Mouse (Mus musculus) ES-Bruce4 (cell line): ENCODE data around the gene Oxct2b. TPM values are rescaled to one million over a fixed set of nuclear protein-coding genes. Genes with fewer than 3 reads are reported as not detected.

Experiments used
- H3K27ac ChIP-seq: 2 replicates; pipeline ENCODE4 v1.5.1; 2012; ENCODE audit warnings: low read length, inconsistent platforms; ENCODE audit not compliant: insufficient read depth
- H3K27me3 ChIP-seq: 2 replicates; pipeline ENCODE4 v1.6.1; 2012; ENCODE audit warnings: mild to moderate bottlenecking, low read length, inconsistent platforms; ENCODE audit not compliant: control insufficient read depth, poor library complexity, insufficient read depth, severe bottlenecking
- H3K36me3 ChIP-seq: 2 replicates; pipeline ENCODE4 v1.6.1; 2012; ENCODE audit warnings: inconsistent platforms, mild to moderate bottlenecking, low read length, moderate library complexity; ENCODE audit not compliant: control insufficient read depth, poor library complexity, insufficient read depth, severe bottlenecking
- H3K4me1 ChIP-seq: one replicate; pipeline ENCODE4 v1.8.1; 2011; ENCODE audit warnings: low read length; ENCODE audit not compliant: control insufficient read depth, insufficient read depth
- H3K4me3 ChIP-seq: 2 replicates; pipeline ENCODE4 v1.5.1; 2011; ENCODE audit warnings: low read depth, mild to moderate bottlenecking, low read length
- H3K9ac ChIP-seq: 2 replicates; pipeline ENCODE4 v1.6.1; 2012; ENCODE audit warnings: low read depth, mild to moderate bottlenecking, inconsistent platforms; ENCODE audit not compliant: poor library complexity, severe bottlenecking
- H3K9me3 ChIP-seq: replicated peaks from 2 replicates; pipeline ENCODE4 v1.6.1; 2012; ENCODE audit warnings: mild to moderate bottlenecking, low read length, inconsistent platforms; ENCODE audit not compliant: control insufficient read depth, poor library complexity, insufficient read depth, severe bottlenecking
- CTCF ChIP-seq: IDR thresholded peaks from one replicate; pipeline ENCODE4 v1.8.1; 2011; ENCODE audit warnings: low read depth, low read length
- EP300 ChIP-seq: IDR thresholded peaks from 2 replicates; pipeline ENCODE4 v1.6.1; 2011; ENCODE audit warnings: low read depth, low read length; ENCODE audit not compliant: insufficient read depth
- POLR2A ChIP-seq: IDR thresholded peaks from one replicate; pipeline ENCODE4 v1.8.1; 2011; ENCODE audit warnings: low read length; ENCODE audit not compliant: insufficient read depth
- polyA plus RNA-seq: library from polyadenylated mRNA; stranded (reverse); fragments of >200 nt; gene quantifications from 2 replicates; pipeline ENCODE4 v1.2.4, GENCODE M21; 2011; ENCODE audit warnings: low read depth; ENCODE audit not compliant: missing spikeins, insufficient read depth, insufficient read length

Gene Oxct2b
- 1.2 TPM in 2 replicates for polyA plus RNA-seq

- TF ChIP-seq EP300 = no peak
- no peak for TF ChIP-seq CTCF
- TF ChIP-seq POLR2A = no peak
- H3K27me3 ChIP-seq = no peaks in the 10 kb centered on the region
- no peaks in the 10 kb centered on the region for H3K4me1 ChIP-seq
- no peaks in the 10 kb centered on the region for H3K9me3 ChIP-seq
- H3K27ac ChIP-seq = no peak within 1 kb of the TSS
- no peak within 1 kb of the TSS for H3K9ac ChIP-seq
- peak within 1 kb of the TSS; percentile 57 for H3K4me3 ChIP-seq
- no peaks in the 10 kb centered on the region for H3K36me3 ChIP-seq
Observed at GRCm38 (mm10) chr4:123116011-123116410, at the start of gene Oxct2b. Oxct2b (plus strand) TSS chr4:123116266.

GRCm38 (mm10) chr4:123068646-123069045 lies 47.4 kb upstream of the Oxct2b start:
- Histone ChIP-seq H3K27me3 (no peaks in the 10 kb centered on the region), H3K4me3 (no peak overlapping the region), H3K4me1 (no peaks in the 10 kb centered on the region), H3K9me3 (no peaks in the 10 kb centered on the region), H3K36me3 (no peaks in the 10 kb centered on the region), H3K27ac (no peak overlapping the region), H3K9ac (no peak overlapping the region)
- TF ChIP-seq POLR2A (no peak), CTCF (no peak), EP300 (no peak)

GRCm38 (mm10) chr4:123071266-123071966 lies 44.6 kb upstream of the Oxct2b start:
- Histone ChIP-seq H3K36me3 (no peaks in the 10 kb centered on the region), H3K9me3 (no peaks in the 10 kb centered on the region), H3K27me3 (no peaks in the 10 kb centered on the region), H3K9ac (peak overlapping the region; percentile 30), H3K4me1 (no peaks in the 10 kb centered on the region), H3K27ac (no peak overlapping the region), H3K4me3 (peak overlapping the region; percentile 38)
- no peak for TF ChIP-seq POLR2A
- no peak for TF ChIP-seq EP300
- TF ChIP-seq CTCF = peak; percentile 63

GRCm38 (mm10) chr4:123076928-123077327 lies 39.1 kb upstream of the Oxct2b start:
- TF ChIP-seq EP300 (no peak), POLR2A (no peak), CTCF (no peak)
- no peaks in the 10 kb centered on the region for H3K9me3 ChIP-seq
- H3K27ac ChIP-seq = no peak overlapping the region
- no peak overlapping the region for H3K9ac ChIP-seq
- H3K36me3 ChIP-seq = no peaks in the 10 kb centered on the region
- H3K27me3 ChIP-seq = no peaks in the 10 kb centered on the region
- H3K4me1 ChIP-seq = no peaks in the 10 kb centered on the region
- no peak overlapping the region for H3K4me3 ChIP-seq

GRCm38 (mm10) chr4:123078231-123078630 lies 37.8 kb upstream of the Oxct2b start:
- no peaks in the 10 kb centered on the region for H3K4me1 ChIP-seq
- TF ChIP-seq POLR2A = no peak
- TF ChIP-seq EP300 = no peak
- TF ChIP-seq CTCF = no peak
- no peaks in the 10 kb centered on the region for H3K9me3 ChIP-seq
- H3K27me3 ChIP-seq = no peaks in the 10 kb centered on the region
- H3K27ac ChIP-seq = no peak overlapping the region
- H3K9ac ChIP-seq = no peak overlapping the region
- H3K36me3 ChIP-seq = no peaks in the 10 kb centered on the region
- no peak overlapping the region for H3K4me3 ChIP-seq

GRCm38 (mm10) chr4:123080791-123081190 lies 35.3 kb upstream of the Oxct2b start:
- Histone ChIP-seq H3K27ac (no peak overlapping the region), H3K4me3 (no peak overlapping the region), H3K36me3 (no peaks in the 10 kb centered on the region), H3K27me3 (no peaks in the 10 kb centered on the region), H3K9me3 (no peaks in the 10 kb centered on the region), H3K9ac (no peak overlapping the region), H3K4me1 (no peaks in the 10 kb centered on the region)
- TF ChIP-seq EP300 (no peak), CTCF (no peak), POLR2A (no peak)
